Mouse (Mus musculus) bone marrow, adult 2 months (tissue): ENCODE data around the gene Atp13a3.

Source experiments
- CTCF ChIP-seq: fragments of 200-500 bp; IDR thresholded peaks from 2 replicates; pipeline ENCODE4 v1.5.1; 2011; ENCODE audit warnings: low read length, control low read depth; ENCODE audit not compliant: control insufficient read depth, insufficient read depth
- POLR2A ChIP-seq: fragments of 200-500 bp; IDR thresholded peaks from 2 replicates; pipeline ENCODE4 v1.6.1; 2011; ENCODE audit warnings: low read depth, mild to moderate bottlenecking, control low read depth, low read length, borderline replicate concordance; ENCODE audit not compliant: control insufficient read depth

DNA sequence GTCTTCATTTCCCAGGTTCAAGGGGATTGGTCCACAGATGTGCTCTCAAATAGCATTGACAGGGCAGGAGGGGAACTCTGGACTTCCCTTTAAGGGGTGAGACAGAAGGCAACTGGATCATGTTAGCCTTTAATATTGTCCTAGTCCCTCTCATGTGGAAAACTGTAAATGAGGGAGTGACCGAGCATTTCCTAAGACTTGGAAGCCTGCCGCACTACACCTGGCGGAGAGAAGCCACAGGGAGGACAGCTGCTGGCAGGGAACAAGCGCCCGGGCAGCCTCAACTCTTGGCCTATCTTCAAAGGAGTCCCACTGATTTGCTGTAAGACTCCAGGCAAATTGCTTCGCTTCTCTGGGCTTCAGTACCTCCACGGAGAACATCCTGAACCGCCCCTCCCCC, 37.6 kb upstream of the Atp13a3 start:
- TF ChIP-seq POLR2A, result no peak
- no peak for TF ChIP-seq CTCF
